Mouse (Mus musculus): Measurements from ENCODE around the gene Mrvi1.

Gene Mrvi1

GRCm38 (mm10) chr7:110891501-110891986 is 90.7 kb downstream of the Mrvi1 start:
- no peak for DNase-seq (ENCODE audit: low spot score)

- no peak for DNase-seq (ENCODE audit: low spot score)
These were observed 100.4 kb downstream of the Mrvi1 start for GRCm38 (mm10) chr7:110881746-110882333.

- no peak for DNase-seq (ENCODE audit: low spot score)
These were observed 104.2 kb downstream of the Mrvi1 start for GRCm38 (mm10) chr7:110878028-110878427.

- DNase-seq (ENCODE audit: low spot score) = peak; percentile 19
These were observed 105.3 kb downstream of the Mrvi1 start for GRCm38 (mm10) chr7:110876965-110877364.

- DNase-seq (ENCODE audit: low spot score) = no peak
These were observed 113.5 kb downstream of the Mrvi1 start for GRCm38 (mm10) chr7:110868807-110869206.

- no peak for DNase-seq (ENCODE audit: low spot score)
These were observed 115.1 kb downstream of the Mrvi1 start for GRCm38 (mm10) chr7:110867116-110867515.

- no peak for DNase-seq (ENCODE audit: low spot score)
These were observed 116.2 kb downstream of the Mrvi1 start for GRCm38 (mm10) chr7:110866021-110866420.

GRCm38 (mm10) chr7:110865570-110865969 is 116.7 kb downstream of the Mrvi1 start:
- DNase-seq (ENCODE audit: low spot score) = no peak

- peak; percentile 55 for DNase-seq (ENCODE audit: low spot score)
These were observed 117.2 kb downstream of the Mrvi1 start for GRCm38 (mm10) chr7:110865038-110865437.

- no peak for DNase-seq (ENCODE audit: low spot score)
These were observed 119.4 kb downstream of the Mrvi1 start, which contains the start of gene Lyve1 for GRCm38 (mm10) chr7:110862751-110863289. Gene Lyve1, minus strand, starts transcription at chr7:110863239.

GRCm38 (mm10) chr7:110860129-110860528 is 122.1 kb downstream of the Mrvi1 start:
- DNase-seq (ENCODE audit: low spot score) = no peak

- no peak for DNase-seq (ENCODE audit: low spot score)
These were observed 126.7 kb downstream of the Mrvi1 start for GRCm38 (mm10) chr7:110855604-110856003.

GRCm38 (mm10) chr7:110854927-110855546 is 127.2 kb downstream of the Mrvi1 start:
- no peak for DNase-seq (ENCODE audit: low spot score)

- DNase-seq (ENCODE audit: low spot score) = peak; percentile 32
These were observed 127.7 kb downstream of the Mrvi1 start for GRCm38 (mm10) chr7:110854519-110854918.

- DNase-seq (ENCODE audit: low spot score) = no peak
These were observed 128.7 kb downstream of the Mrvi1 start for GRCm38 (mm10) chr7:110853611-110854010.

GRCm38 (mm10) chr7:110851541-110852203 is 130.6 kb downstream of the Mrvi1 start:
- no peak for DNase-seq (ENCODE audit: low spot score)

- DNase-seq (ENCODE audit: low spot score) = no peak
These were observed 133.9 kb downstream of the Mrvi1 start for GRCm38 (mm10) chr7:110848371-110848770.

- DNase-seq (ENCODE audit: low spot score) = no peak
These were observed 134.9 kb downstream of the Mrvi1 start for GRCm38 (mm10) chr7:110847321-110847720.

- DNase-seq (ENCODE audit: low spot score) = peak; percentile 95
These were observed 138.1 kb downstream of the Mrvi1 start, which contains the start of gene Rnf141 for GRCm38 (mm10) chr7:110843916-110844874. Gene Rnf141, minus strand, starts transcription at chr7:110844457.

GRCm38 (mm10) chr7:110840332-110840731 is 141.9 kb downstream of the Mrvi1 start:
- no peak for DNase-seq (ENCODE audit: low spot score)

GRCm38 (mm10) chr7:110834522-110834921 is 147.7 kb downstream of the Mrvi1 start:
- no peak for DNase-seq (ENCODE audit: low spot score)

GRCm38 (mm10) chr7:110834018-110834417 is 148.2 kb downstream of the Mrvi1 start:
- no peak for DNase-seq (ENCODE audit: low spot score)

Data from embryo, embryonic 10.5 days (tissue).